In genomic region chr1:158956361-158956760, GRCm38 (mm10) we compare ENCODE assay signal across 17 mouse cellular contexts. TPM values are rescaled to one million over a fixed set of nuclear protein-coding genes. Genes with fewer than 3 reads are reported as not detected.
"Had no signal": no experiment of that assay in that cellular context is flagged by ENCODE, and none has a peak within 500 bp of the region (broad histone marks: within the 10 kb centered on the region; RNA-seq: fewer than 3 reads in every experiment).

No protein-coding gene starts in this region.

- H3K36me3 ChIP-seq: neural tube, embryonic 13.5 days; neural tube, embryonic 15.5 days; stomach, embryonic 15.5 days had no signal

- H3K27me3 ChIP-seq: neural tube, embryonic 13.5 days; neural tube, embryonic 15.5 days; stomach, embryonic 15.5 days had no signal

- H3K9me3 ChIP-seq: neural tube, embryonic 13.5 days; neural tube, embryonic 15.5 days; stomach, embryonic 15.5 days had no signal

- H3K4me3 ChIP-seq: neural tube, embryonic 13.5 days; neural tube, embryonic 15.5 days; stomach, embryonic 15.5 days had no signal

- H3K9ac ChIP-seq: neural tube, embryonic 13.5 days; neural tube, embryonic 15.5 days; stomach, embryonic 15.5 days had no signal

- DNase-seq: retina, postnatal 1 day; right cerebral cortex, adult 18-20 months; right cerebral cortex, postnatal 14 days; right cerebral cortex, postnatal 25 days; right cerebral cortex, postnatal 4 days; spleen, adult 18-20 months; thymus, adult 18-20 months; thymus, adult 2 months; thymus, postnatal 14 days; thymus, postnatal 25 days; thymus, postnatal 36 days; thymus, postnatal 4 days had no signal

- H3K27ac ChIP-seq: neural tube, embryonic 13.5 days; neural tube, embryonic 15.5 days; stomach, embryonic 15.5 days; stomach, postnatal 0 days had no signal

RNA-seq across cellular contexts. Expression of gene Pappa2, which starts 23.9 kb away (rescaled TPM):
- total RNA-seq: neutrophil, adult 5-6 weeks had no signal
